Mouse (Mus musculus) heart, embryonic 10.5 days (tissue): ENCODE measurements around the gene Treml2. TPM values are rescaled to one million over a fixed set of nuclear protein-coding genes. Genes with fewer than 3 reads are reported as not detected.
A peak's percentile ranks its signal among the peaks of the same experiment; 100 is the strongest.

Experiments used
- DNase-seq: peaks from one replicate; pipeline ENCODE4 v3.0.0-alpha.2; 2017; ENCODE audit warnings: low spot score
- H3K27ac ChIP-seq: fragments of 300-500 bp; sonication (generic); 2 replicates; pipeline ENCODE4 v1.5.1; 2016; ENCODE audit warnings: mild to moderate bottlenecking
- H3K27me3 ChIP-seq: fragments of 300-500 bp; sonication (generic); 2 replicates; pipeline ENCODE4 v1.6.1; 2016; ENCODE audit warnings: mild to moderate bottlenecking; ENCODE audit not compliant: poor library complexity, insufficient read depth, severe bottlenecking
- H3K36me3 ChIP-seq: fragments of 300-500 bp; sonication (generic); 2 replicates; pipeline ENCODE4 v1.6.1; 2016; ENCODE audit warnings: mild to moderate bottlenecking, moderate library complexity
- H3K4me1 ChIP-seq: fragments of 300-500 bp; sonication (generic); 2 replicates; pipeline ENCODE4 v1.6.1; 2016; ENCODE audit warnings: mild to moderate bottlenecking
- H3K4me3 ChIP-seq: fragments of 300-500 bp; sonication (generic); 2 replicates; pipeline ENCODE4 v1.5.1; 2016; ENCODE audit warnings: mild to moderate bottlenecking, moderate library complexity
- H3K9me3 ChIP-seq: fragments of 300-500 bp; sonication (generic); 2 replicates; pipeline ENCODE4 v1.6.1; 2016; ENCODE audit warnings: mild to moderate bottlenecking, moderate library complexity
- WGBS: fragments of 180-500 bp; shearing (Covaris S2); methylation state at CpG from one replicate; pipeline ENCODE4 v1.1.7; 2016; 5-methylcytosine and 5-hydroxymethylcytosine counted together
- polyA plus RNA-seq: library from polyadenylated mRNA; unstranded; fragments of >200 nt; fragmentation: Nextera tagmentation; extraction: Ambion mirVana; gene quantifications from 2 replicates; pipeline ENCODE4 v1.2.1, GENCODE M21; 2016

The Treml2 gene
- polyA plus RNA-seq, 1 experiment from 2014 or later = 1.3 TPM

- Histone ChIP-seq H3K9me3 (no peaks in the 10 kb centered on the region), H3K4me3 (no peak overlapping the region), H3K36me3 (no peaks in the 10 kb centered on the region), H3K27ac (peak overlapping the region; percentile 59; the same call in 1 of the 2 replicates), H3K27me3 (no peaks in the 10 kb centered on the region), H3K4me1 (no peaks in the 10 kb centered on the region)
- WGBS = 79% methylated on average over 4 of the region's 4 CpGs
- no peak for DNase-seq
Measured at GRCm38 (mm10) chr17:48272598-48272997, 26.7 kb upstream of the Treml2 start.

- H3K27me3 ChIP-seq = no peaks in the 10 kb centered on the region
- WGBS = 76% methylated on average over 4 of the region's 4 CpGs
- no peaks in the 10 kb centered on the region for H3K9me3 ChIP-seq
- H3K4me3 ChIP-seq = no peak overlapping the region
- H3K27ac ChIP-seq = no peak overlapping the region
- DNase-seq = no peak
- H3K4me1 ChIP-seq = no peaks in the 10 kb centered on the region
- H3K36me3 ChIP-seq = no peaks in the 10 kb centered on the region
Measured at GRCm38 (mm10) chr17:48274098-48274497, 25.2 kb upstream of the Treml2 start.

GRCm38 (mm10) chr17:48274885-48275284 lies 24.4 kb upstream of the Treml2 start:
- Histone ChIP-seq H3K27ac (no peak overlapping the region), H3K9me3 (no peaks in the 10 kb centered on the region), H3K4me1 (no peaks in the 10 kb centered on the region), H3K36me3 (no peaks in the 10 kb centered on the region), H3K4me3 (no peak overlapping the region), H3K27me3 (no peaks in the 10 kb centered on the region)
- 27% methylated on average over 6 of the region's 6 CpGs for WGBS
- DNase-seq = peak; percentile 86

GRCm38 (mm10) chr17:48275736-48276135 lies 23.6 kb upstream of the Treml2 start:
- no peak overlapping the region for H3K4me3 ChIP-seq
- 44% methylated on average over 7 of the region's 7 CpGs for WGBS
- DNase-seq = no peak
- H3K27ac ChIP-seq = no peak overlapping the region
- H3K27me3 ChIP-seq = no peaks in the 10 kb centered on the region
- H3K9me3 ChIP-seq = no peaks in the 10 kb centered on the region
- peaks cover under 1% of the 10 kb centered on the region; the same call in 1 of the 2 replicates for H3K4me1 ChIP-seq
- no peaks in the 10 kb centered on the region for H3K36me3 ChIP-seq

- Histone ChIP-seq H3K9me3 (no peaks in the 10 kb centered on the region), H3K36me3 (no peaks in the 10 kb centered on the region), H3K27me3 (no peaks in the 10 kb centered on the region), H3K4me3 (no peak overlapping the region), H3K4me1 (peaks cover 10% of the 10 kb centered on the region), H3K27ac (no peak overlapping the region)
- no peak for DNase-seq
Measured at GRCm38 (mm10) chr17:48278381-48278780, 20.9 kb upstream of the Treml2 start.

GRCm38 (mm10) chr17:48279002-48279401 lies 20.3 kb upstream of the Treml2 start:
- Histone ChIP-seq H3K36me3 (no peaks in the 10 kb centered on the region), H3K27me3 (no peaks in the 10 kb centered on the region), H3K4me3 (no peak overlapping the region), H3K9me3 (no peaks in the 10 kb centered on the region), H3K27ac (no peak overlapping the region), H3K4me1 (peaks cover 10% of the 10 kb centered on the region)
- no peak for DNase-seq
- WGBS = 66% methylated on average over 4 of the region's 4 CpGs

GRCm38 (mm10) chr17:48280943-48281738 lies 18.2 kb upstream of the Treml2 start:
- Histone ChIP-seq H3K27me3 (no peaks in the 10 kb centered on the region), H3K4me3 (peak overlapping the region; percentile 52), H3K27ac (peak overlapping the region; percentile 87), H3K36me3 (no peaks in the 10 kb centered on the region), H3K9me3 (no peaks in the 10 kb centered on the region), H3K4me1 (peaks cover 10% of the 10 kb centered on the region)
- 37% methylated on average over 18 of the region's 18 CpGs for WGBS
- no peak for DNase-seq

- Histone ChIP-seq H3K4me3 (peak overlapping the region; percentile 52), H3K4me1 (peaks cover 10% of the 10 kb centered on the region), H3K36me3 (no peaks in the 10 kb centered on the region), H3K27ac (peak overlapping the region; percentile 87), H3K9me3 (no peaks in the 10 kb centered on the region), H3K27me3 (no peaks in the 10 kb centered on the region)
- WGBS = 2% methylated on average over 3 of the region's 3 CpGs
- DNase-seq = no peak
Measured at GRCm38 (mm10) chr17:48281739-48282085, 17.6 kb upstream of the Treml2 start.

GRCm38 (mm10) chr17:48286765-48287164 lies 12.5 kb upstream of the Treml2 start:
- no peak overlapping the region for H3K27ac ChIP-seq
- no peaks in the 10 kb centered on the region; the same call in 1 of the 2 replicates for H3K4me1 ChIP-seq
- DNase-seq = no peak
- no peaks in the 10 kb centered on the region for H3K9me3 ChIP-seq
- no peaks in the 10 kb centered on the region for H3K27me3 ChIP-seq
- no peak overlapping the region for H3K4me3 ChIP-seq
- no peaks in the 10 kb centered on the region for H3K36me3 ChIP-seq
- 59% methylated on average over 1 of the region's 1 CpGs for WGBS

- Histone ChIP-seq H3K4me1 (no peaks in the 10 kb centered on the region; the same call in 1 of the 2 replicates), H3K27me3 (no peaks in the 10 kb centered on the region), H3K4me3 (no peak overlapping the region), H3K27ac (no peak overlapping the region), H3K9me3 (no peaks in the 10 kb centered on the region), H3K36me3 (no peaks in the 10 kb centered on the region)
- DNase-seq = no peak
- WGBS = 54% methylated on average over 2 of the region's 2 CpGs
Measured at GRCm38 (mm10) chr17:48287276-48287675, 12.0 kb upstream of the Treml2 start.

GRCm38 (mm10) chr17:48293500-48294194 lies 5.7 kb upstream of the Treml2 start:
- no peaks in the 10 kb centered on the region for H3K36me3 ChIP-seq
- DNase-seq = no peak
- H3K4me3 ChIP-seq = no peak overlapping the region
- no peak overlapping the region for H3K27ac ChIP-seq
- H3K4me1 ChIP-seq = no peaks in the 10 kb centered on the region
- H3K27me3 ChIP-seq = no peaks in the 10 kb centered on the region
- H3K9me3 ChIP-seq = no peaks in the 10 kb centered on the region
- WGBS = 74% methylated on average over 5 of the region's 5 CpGs

GRCm38 (mm10) chr17:48299756-48300155 lies 458 bp downstream of the Treml2 start:
- 53% methylated on average over 7 of the region's 7 CpGs for WGBS
- peaks cover 5% of the 10 kb centered on the region for H3K4me1 ChIP-seq
- H3K27me3 ChIP-seq = no peaks in the 10 kb centered on the region
- H3K4me3 ChIP-seq = peak overlapping the region; percentile 22; the same call in 1 of the 2 replicates
- H3K36me3 ChIP-seq = no peaks in the 10 kb centered on the region
- no peak for DNase-seq
- H3K27ac ChIP-seq = peak overlapping the region; percentile 64
- no peaks in the 10 kb centered on the region for H3K9me3 ChIP-seq

- 55% methylated on average over 7 of the region's 7 CpGs for WGBS
- no peaks in the 10 kb centered on the region for H3K36me3 ChIP-seq
- peak; percentile 82 for DNase-seq
- no peaks in the 10 kb centered on the region for H3K27me3 ChIP-seq
- no peaks in the 10 kb centered on the region for H3K9me3 ChIP-seq
- H3K27ac ChIP-seq = peak overlapping the region; percentile 64
- peaks cover 5% of the 10 kb centered on the region for H3K4me1 ChIP-seq
- H3K4me3 ChIP-seq = peak overlapping the region; percentile 32
Measured at GRCm38 (mm10) chr17:48300199-48300598, 901 bp downstream of the Treml2 start.
